Mouse (Mus musculus) lung, postnatal 25 days (tissue): Measurements from ENCODE around the gene Orc1.
A peak's percentile ranks its signal among the peaks of the same experiment; 100 is the strongest.

Experiments
- DNase-seq: peaks from one replicate; pipeline ENCODE4 v3.0.0; 2022; ENCODE audit warnings: low spot score

Gene Orc1

DNA sequence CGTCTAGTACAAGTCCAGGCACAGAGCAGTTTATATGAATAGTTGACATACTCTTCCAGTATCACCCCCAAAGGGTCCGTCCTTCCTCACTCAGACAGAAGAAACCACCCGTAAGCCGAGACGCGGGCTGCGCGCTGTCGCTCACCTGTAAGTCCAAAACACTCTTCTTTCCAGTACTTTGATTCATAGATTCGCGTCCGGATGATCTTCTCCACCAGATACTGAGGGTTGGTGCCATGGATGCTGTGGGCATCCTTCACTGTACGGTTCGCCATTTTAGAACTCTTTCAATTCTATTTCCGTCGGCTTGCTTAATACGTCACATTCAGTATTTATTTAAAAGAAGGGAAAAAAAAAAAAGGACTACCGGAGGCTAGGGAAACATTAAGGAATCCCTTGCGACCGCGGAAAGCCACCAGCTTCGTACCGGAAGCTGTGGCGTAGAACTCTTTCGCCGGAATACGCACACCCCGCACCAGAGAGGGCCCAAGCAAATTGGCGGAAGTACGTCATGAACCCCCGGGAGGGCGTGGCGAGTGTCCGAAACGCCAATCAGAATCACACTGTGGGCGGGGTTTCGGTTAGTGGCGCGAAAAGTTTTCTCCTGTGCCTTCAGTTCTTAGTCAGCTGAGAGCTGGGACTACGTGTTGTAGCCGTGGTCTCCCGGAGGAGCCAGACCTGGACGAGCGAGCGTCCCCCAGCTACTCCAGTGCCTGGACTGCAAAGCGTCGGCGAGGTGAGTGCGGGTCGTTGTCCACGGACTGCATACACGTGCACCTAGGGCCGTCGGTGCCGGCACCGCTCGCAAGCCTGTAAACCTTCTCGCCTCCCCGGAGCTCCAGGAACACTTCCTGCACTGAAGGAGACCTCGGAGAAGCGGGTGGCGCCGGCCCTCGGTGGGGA, at the start of gene Orc1, which contains the start of gene Prpf38a:
Gene Orc1 (plus strand): TSS at position 584 of the 903 bp plus-strand sequence.
Gene Prpf38a (minus strand): TSS at position 497 of the 903 bp plus-strand sequence.
- DNase-seq: peak; percentile 98

DNA sequence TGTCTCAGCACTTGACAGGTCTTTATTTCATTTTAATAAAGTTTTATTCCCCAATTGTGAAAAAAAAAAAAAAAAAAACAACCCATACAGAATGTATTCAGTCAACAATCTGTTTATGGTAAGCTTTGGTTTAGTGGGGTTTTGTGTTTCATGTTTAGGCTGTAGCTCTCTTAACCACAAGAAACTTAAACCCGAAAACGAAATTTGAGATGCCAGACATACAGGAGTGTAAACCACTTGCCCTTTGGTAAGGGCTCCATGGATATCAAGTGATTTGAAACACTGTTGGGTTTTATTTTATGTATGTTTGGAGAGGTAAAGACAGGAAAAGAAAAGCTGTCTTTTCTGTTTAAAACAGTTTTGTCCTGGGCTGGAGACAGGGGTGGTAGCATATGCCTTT, 39.5 kb upstream of the Orc1 start:
- no peak for DNase-seq

DNA sequence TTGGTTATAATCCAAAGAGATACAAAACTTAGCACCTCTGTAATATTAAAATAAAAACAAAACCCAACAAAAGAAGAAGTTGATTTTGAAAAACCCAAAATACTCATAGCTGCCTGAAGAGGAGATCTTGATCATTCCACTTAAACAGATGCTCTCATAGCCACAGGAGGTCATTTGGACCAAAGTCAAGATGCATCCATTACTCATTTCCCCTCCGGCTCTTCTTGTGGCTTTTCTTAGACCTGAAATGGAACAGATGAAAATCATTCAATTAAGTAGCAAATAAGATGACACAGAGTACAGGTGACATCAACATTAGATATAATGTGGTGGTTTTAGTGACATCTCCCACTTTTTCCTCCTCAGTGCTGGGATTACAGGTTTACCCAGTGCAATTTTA, 14.2 kb upstream of the Orc1 start:
- no peak for DNase-seq

DNA sequence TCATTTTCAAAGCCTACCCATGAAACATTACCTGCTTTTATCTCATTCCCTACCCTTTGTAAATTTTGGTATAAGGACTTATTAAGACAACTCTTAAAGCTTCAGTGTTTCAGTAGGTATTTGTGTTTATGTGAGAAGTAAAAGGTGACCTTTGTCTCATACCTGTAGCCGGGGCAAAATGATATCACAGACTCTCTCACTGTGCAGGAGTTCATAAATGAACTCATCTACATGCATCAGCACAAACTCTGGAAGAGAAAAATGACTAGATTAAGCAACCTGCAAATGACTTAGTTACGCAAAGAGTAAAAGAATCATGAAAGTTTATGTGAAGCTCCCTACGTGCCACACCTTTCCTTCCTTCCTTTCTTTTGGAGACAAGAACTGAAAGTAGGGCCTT, 6.6 kb upstream of the Orc1 start:
- DNase-seq: no peak

DNA sequence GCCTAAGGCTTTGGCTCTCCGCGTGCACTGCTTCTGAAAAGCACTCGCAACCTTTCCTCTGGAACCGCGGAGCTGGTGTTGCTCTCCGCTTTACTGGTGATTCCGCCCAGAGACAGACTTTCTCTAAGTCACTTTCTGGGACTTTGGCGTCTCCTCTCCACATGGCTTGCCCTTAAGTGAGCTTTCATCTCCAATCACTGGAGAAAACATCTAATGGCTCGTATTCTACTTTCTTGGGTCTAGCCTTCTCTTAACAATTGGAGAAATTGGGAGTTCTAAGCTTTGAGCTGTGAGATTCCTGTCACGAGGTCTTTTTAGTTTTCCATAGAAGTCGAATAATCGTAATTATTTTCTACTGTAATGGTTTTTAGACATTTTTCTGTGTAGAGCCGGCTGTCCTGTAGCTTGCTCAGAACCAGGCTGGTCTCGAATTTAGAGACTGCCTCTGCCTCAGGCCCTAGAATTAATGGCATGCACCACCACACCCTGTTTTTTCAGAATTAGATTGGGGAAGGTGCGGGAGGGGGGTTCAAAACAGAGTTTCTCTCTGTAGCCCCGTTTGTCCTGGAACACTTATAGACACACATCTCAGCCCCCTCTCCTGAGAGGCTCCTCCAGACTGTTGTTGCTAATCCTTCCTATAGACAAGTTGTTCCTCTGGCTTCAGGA, 654 bp downstream of the Orc1 start:
- no peak for DNase-seq

DNA sequence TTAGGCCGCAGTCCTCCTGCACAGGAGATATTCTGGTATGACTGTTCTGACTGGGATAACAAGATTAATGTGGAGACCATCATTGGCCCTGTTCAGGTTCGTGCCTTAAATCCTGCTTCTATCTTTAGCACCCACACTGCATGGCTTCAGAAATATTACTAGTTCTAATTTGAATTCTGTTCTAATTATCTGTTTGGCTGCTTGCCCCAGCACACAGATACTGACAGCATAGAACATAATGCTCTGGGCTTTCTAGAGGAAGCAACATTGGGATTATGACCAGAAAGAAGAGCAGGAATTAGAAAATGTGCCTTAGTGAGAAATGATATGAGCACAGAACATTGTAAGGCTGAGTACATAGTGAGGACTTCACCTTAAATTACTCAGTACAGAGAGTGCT, 14.2 kb downstream of the Orc1 start:
- no peak for DNase-seq

DNA sequence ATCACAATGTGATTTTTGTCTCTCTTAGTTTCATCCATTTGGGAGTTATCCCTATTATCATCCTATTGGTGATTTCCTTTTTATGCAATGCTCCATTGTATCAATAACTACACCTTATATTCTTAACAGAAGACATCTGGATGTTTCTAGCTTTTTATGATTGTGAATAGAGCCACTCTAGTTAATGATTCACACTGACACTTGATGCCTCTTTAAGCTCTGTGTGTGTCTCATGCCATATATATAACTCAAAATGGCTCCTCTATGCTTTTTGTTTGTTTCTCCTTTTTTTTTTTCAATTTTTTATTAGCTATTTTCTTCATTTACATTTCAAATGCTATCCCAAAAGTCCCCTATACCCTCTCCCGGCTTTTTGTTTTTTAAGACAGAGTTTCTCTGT, 16.6 kb downstream of the Orc1 start:
- no peak for DNase-seq

DNA sequence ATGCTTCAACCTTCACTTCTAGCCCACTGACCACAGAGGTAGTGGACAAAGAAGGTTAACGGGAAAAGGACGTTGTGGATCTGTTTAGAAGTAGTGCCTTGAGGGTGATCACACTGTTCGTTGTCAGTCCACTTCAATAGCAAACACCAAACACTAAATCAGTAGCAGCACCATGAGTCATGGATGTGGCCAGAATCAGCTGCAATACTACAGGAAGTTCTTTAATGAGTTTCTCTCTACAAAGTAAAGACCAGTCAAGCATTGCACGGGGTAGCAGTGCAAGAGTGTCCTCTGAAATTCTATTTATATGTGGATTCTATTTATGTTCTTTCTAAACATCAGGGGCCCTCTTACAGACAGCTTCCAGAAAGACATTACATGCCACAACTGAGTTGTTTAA, 19.1 kb downstream of the Orc1 start:
- no peak for DNase-seq

DNA sequence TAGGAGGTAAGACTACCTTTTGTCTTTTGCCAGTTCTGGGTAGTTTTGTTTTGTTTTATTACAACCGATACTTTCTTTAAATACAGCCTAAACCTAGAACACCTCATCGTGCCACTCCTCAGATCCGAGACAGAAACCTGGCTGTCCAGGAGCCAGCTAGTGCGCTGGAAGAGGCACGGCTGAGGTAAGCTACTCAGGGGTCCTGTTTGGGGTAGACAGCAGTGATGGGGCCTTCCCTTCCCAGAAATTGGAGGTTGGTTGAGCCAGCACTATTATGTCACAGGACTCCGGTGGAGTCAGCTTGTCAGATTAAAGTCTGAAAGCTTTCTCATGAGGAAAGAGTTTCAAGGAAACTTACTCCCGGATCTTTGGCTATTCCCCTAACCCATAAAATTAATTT, 22.6 kb downstream of the Orc1 start:
- no peak for DNase-seq

DNA sequence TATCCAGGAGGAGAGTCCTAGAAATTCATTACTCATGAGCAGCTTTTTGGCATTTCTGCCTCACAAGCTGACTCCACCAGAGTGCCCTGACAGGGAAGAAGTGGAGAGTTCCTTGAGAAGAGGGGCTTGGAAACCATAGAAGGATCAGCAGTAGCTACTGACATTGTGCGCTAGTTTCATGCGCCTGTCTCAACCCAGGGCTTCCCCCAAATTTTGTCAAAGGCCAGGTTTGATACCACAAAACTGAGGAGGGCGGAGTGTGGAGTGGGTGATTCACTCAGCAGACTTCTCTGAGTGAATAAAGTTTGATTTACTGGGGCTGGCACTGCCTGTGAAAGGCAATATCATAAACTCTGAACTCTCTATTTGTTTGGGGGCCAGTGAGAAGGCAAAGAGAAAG, 29.4 kb downstream of the Orc1 start:
- DNase-seq: no peak

DNA sequence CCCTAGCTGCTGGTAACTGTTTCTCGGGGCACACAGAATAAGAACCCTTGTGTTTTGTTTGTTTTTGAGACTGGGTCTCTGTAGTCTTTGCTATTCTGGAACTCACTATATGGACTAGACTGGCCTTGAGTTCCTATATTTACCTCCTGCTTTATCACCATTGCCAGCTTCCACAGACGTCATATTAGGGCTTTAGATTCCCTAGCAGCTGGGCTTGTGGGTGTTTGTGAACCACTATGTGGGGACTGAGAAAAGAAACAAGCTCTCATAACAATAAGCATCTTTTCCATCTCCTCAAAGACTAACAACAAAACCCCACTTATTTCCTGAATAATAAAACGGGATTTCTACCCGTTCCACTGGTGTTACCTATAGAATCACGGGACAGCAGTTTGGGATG, 31.7 kb downstream of the Orc1 start:
- DNase-seq: no peak

DNA sequence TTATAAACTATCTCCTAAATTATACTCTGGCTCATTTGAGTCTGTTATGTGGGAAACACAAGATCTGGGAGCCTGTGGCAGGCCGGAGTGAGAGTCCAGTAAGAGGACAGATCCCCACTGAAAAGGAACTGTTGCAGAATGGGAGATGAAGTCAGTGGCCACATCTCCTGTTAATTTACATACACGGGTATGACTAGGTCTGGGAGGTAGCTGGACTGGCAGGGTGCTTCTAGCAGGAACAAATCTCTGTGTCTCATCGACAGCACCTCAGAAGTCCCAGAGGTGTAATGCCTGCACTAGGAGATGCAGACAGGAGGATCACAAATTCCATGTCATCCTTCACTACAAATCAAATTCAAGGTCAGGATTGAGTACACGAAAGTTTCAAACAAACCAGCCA, 39.4 kb downstream of the Orc1 start:
- DNase-seq: no peak

DNA sequence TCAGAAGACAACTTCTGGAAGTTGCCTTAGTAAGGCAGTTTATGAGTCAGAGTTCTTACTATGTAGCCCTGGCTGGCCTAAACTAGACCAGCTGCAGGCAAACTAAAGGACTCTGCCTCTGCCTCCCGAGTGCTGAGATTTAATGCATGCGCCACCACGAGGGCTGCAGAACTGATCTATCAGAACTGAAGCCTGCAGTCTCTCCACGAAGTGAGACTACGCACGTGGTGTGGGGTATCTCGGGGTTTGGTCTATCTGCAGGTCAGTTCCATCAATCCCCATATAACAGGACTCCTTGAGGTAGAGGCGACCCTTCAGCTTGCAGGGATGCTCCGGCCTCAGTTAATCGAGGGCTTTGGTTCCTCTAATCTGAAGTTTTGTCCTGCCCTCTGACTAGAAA, 39.9 kb downstream of the Orc1 start:
- DNase-seq: peak; percentile 7

DNA sequence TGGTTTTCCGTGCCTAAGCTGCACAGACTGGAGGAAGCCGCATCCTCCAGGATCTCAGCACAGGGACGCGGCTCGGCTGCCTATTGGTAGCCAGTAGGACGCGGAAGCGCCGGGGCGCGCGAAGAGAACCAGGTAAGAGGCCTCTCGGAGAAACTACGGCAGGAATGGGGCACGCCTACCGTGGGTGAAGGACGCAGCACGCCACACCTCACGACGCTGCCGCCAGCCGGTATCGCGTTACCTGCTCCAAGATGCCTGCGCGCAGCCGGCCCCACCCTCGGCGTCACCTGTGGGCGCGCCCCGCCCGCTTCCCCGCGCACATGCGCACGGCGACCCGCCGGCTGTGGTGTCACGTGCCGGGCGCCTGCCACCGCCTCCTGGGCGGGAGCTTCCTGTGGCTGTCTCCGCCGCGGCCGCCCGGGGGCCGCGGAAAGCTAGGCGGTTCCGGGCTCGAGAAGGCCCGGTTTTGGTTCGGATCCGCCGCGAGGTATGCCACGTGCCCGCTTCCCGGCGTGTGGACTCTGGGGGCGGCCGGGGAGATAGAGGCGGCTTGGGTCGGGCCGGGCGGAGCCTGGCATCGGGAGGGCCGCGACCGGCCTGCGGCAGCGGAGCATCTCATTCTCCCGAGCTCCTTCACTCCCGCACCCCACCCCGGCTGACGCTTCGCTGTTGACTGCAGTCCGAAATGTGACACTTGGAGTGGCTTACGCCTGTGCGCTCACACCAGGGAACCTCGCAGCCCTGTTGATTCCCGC, 40.5 kb downstream of the Orc1 start, which contains the start of gene Cc2d1b:
Gene Cc2d1b (plus strand): TSS at position 354 of the 755 bp plus-strand sequence.
- DNase-seq: peak; percentile 94

DNA sequence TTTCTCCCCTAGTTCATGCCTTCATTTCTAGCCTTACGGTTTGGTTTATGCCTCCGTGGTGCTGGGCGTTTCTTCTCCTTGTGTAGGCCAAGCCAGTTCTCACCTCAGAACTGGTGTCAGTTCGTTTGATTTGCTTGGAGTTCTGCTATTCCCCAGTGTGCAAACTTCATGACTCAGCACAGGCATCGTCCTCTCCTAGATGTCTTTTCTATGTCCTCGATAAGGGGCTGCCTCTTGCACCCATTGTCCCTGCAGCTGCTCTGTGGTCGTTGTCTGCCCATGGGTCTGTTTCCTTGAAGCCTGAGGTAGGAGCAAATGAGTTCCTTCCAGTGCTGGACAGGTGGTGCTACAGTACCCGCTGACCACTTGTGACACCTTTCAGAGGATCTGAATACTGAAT, 41.3 kb downstream of the Orc1 start:
- DNase-seq: no peak

DNA sequence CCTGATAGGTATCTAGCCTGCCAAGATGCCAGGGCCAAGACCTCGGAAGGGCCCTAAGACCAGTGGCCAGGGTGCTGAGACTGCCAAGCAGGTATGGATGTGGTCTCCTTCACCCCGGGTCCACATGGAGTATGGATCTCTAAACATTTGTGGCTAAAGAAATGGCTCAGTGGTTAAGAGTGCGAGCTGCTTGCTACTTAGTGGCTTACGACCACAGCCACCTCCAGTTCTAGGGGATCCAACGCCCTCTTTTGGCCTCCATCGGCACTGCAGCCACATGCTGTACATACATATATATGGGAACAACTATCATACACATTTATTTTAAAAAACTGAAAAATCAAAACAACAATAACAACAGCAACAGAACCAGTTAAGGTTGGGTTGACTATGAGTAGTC, 42.3 kb downstream of the Orc1 start:
- DNase-seq: no peak

DNA sequence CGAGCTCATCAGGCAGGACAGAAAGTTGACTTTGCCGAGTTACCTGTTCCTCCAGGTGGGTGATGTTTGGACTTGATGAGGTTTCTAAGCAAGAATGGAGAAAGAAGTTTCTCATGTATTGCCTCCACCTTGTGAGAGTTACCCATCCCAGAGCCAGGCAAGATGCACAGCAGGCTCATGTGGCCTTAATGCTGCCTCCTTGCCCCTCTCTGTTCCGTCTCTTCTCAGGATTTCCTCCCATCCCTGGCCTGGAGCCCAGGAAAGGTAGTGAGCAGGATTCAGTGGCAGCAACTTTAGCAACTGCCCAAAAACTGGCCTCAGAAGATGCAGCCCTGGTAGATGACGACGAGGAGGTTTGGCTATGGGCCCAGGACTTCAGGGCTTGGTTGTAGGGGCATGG, 47.8 kb downstream of the Orc1 start:
- DNase-seq: no peak

DNA sequence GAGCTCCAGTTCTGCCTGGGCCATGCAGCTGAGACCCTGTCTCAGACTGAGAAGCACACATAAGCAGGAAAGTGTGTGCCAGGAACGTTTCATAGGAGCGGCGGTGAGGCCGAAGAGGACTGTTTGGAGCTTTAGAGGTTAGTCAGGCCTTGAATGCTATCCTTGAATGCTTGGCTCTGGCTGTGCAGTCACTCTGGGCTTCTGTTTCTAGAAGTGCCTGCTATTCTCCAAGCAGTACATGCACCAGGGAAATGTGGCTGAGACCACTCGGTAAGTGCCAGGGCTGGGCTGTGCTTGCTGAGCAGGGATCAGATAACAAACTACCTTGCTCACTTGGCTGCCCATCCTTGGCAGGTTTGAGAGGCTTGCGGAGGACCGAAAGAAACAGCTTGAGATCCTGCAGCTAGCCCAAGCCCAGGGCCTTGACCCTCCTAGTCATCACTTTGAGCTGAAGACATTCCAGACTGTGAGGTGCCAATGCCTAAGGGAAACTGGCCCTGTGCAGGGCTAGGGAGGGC, 50.2 kb downstream of the Orc1 start:
- no peak for DNase-seq

DNA sequence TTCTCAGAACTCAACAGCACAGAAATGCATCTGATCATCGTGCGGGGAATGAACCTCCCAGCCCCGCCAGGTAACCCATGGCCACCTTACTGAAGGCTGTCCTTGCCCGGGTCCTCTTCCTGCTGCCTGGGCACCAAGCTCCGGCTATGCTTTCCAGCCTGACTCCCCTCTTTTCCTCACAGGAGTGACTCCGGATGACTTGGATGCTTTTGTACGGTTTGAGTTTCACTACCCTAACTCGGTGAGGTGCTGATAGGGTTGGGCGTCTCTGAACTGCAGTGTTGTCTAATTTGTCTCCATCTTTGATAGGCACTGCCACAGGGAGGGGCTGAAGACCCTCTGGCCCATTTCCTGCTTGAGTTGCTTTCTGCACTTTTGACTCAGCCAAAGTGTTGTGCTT, 50.9 kb downstream of the Orc1 start:
- no peak for DNase-seq

DNA sequence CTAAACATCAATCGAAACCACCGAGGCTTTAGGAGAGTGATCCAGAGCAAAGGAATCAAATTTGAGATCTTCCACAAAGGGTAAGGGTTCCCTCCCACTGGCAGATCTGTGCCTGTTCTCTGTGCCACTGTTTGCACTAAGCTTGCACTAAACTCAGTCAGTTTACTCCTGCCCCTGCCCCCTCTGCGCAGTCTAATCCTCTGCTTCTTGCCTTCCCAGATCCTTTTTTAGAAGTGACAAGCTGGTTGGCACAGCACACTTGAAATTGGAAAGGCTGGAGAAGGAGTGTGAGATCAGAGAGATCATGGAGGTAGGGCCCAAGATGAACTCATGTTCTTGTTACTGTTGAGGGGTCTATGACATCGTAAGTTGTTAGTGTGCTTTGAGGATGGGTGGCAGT, 52.4 kb downstream of the Orc1 start:
- DNase-seq: no peak

DNA sequence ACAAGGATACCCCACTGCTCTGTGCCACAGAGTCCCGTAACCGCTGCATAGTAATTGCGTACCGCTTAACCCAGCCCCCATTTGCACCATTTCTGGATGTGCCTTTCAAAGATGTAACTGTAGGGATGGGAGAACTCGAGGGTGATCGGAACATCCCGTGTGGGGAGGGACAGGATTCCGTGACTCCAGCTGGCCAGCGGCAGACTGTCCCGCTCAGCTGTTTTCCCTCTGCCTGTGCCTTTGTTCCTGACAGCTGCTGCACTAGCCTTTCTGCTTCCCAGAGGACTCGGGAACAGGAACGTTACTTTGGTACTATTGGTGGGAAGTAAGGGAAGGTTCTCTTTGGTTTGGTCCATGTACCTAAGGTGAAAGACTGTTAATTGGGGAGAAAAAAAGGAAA, 54.5 kb downstream of the Orc1 start:
- no peak for DNase-seq

DNA sequence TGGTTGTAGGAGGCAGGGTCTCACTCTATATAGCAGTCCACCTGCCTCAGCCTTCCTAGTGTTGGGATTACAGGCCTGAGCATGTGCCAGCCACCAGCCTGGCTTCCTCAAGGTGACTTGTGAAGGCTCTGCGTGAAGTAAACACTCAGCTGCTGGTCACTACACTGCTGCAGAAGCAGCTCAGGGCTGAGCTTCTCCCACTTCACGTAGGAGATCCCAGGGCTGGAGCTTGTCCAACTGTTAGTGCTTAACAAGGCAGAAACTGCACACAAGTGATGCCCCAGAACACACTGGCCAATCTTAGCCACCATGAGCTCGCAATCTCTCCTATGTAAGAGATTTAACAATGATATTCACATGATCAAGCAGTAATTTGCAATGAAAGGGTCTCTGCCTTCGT, 55.5 kb downstream of the Orc1 start:
- DNase-seq: no peak

DNA sequence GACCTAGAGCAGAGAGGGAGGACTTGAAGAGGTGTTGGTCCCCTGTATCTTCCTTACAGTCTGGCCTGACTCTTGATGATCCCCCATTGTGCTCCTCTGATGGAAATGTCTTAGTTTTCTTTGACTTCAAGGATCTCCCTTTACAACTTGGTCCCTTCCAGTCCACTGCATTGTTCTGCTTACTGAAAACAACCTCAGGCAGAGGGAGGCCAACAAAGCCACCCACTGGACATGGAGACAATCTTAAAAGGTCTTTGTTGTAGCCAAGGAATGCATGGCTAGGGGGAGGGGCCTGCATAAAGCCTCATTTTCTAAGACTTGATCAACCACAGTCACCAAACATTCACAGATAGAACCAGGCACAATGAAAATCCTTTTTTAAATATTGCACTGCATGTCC, 55.9 kb downstream of the Orc1 start:
- DNase-seq: no peak
